Mouse (Mus musculus): Measurements from ENCODE around the gene Ppp1ca.

The Ppp1ca gene

DNA sequence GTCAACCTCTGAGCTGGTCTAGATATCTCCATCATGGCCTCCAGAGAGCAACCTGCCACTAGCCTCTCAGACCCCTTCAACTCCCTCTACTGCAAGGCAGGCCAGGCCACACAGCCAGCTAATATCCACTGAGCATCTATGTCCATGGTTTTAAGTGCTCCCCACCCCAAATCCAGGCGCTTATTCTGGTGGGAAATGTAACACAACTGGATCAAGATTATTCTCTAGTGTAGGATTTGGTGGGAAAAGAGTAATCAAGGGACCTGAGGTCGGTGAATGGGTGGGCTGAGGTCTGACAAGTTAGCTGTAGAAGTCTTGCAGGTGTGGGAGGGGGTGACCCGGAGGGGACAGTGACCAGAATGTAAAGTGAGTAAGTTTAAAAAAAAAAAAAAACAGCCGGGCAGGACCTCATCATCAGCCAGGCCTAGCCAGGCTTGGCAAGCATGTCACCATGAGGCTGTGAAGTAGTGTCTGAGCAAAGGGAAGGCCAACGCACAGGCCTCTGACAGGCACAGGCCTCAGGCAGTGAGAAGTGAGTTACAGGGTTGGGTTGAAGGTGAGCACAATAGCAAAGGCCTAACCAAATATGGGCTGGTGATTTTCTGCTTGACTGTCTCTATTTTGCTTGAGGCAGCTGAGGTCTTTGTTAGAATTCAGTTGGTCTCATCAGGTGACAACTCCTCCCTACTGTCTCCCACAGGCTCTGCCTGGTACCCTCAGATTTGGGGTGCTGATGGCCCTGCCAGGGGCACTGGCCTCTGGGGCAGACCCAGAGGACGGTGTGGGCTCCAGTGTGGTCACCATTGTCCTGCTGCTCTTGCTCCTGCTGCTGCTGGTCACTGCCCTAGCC lies 36.4 kb upstream of the Ppp1ca start:
- DNase-seq = peak; percentile 46

DNA sequence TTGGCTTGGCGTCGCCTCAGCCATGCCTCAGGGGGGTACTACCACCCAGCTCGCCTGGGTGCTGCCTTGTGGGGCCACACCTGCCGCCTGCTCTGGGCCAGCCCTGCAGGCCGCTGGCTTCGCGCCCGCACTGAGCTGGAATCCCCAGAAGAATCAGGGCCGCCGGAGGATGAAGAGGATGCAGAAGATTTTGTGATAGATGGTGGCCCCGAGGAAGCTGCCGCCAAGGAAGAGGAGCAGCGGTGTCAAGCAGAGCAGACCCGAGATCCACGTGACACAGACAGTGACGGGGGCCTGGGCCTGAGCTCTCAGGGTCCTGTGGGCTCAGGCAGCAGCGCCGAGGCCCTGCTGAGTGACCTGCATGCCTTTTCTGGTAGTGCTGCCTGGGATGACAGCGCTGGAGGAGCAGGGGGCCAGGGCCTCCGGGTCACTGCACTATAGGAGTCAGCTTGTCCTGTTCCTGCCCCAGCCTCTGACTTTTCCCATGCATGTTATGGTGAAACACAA lies 35.7 kb upstream of the Ppp1ca start:
- DNase-seq = no peak

DNA sequence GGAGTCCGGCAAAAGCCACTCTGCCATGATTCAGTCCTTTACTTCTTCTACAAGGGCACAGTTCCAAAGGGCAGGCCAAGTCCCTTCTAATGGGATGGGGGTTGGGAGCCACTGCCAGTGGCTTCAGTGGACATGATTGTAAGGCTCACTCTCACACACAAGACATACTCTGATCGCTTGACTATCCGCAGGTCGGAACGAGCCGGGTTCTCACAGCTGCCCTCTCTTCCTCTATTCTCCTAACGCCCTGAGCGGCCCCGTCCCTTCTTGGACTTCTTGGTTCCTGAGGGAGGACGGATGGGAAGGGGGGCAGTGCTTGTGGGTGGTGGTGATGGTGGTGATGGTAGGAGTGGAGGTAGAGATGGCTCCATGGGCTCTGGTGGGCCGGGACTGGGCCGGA lies 35.1 kb upstream of the Ppp1ca start:
- no peak for DNase-seq

DNA sequence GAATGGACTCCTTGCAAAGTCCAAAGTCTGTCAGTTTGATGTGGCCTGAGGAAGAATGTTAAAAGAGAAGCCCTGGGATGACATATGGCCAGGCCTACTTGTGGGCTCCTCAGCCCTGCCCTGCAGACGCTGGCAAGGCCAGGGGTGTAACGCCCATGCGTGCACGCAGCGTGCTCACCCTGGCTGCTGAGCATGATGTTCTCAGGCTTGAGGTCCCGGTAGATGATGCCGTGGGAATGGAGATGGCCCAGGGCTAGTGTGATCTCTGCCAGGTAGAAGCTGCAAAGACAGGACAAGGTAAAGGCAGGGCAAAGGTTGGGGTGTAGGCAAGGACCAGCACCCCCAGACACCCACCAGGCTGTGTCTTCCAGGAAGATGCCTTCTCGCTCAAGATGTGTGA lies 32.8 kb upstream of the Ppp1ca start:
- no peak for DNase-seq

DNA sequence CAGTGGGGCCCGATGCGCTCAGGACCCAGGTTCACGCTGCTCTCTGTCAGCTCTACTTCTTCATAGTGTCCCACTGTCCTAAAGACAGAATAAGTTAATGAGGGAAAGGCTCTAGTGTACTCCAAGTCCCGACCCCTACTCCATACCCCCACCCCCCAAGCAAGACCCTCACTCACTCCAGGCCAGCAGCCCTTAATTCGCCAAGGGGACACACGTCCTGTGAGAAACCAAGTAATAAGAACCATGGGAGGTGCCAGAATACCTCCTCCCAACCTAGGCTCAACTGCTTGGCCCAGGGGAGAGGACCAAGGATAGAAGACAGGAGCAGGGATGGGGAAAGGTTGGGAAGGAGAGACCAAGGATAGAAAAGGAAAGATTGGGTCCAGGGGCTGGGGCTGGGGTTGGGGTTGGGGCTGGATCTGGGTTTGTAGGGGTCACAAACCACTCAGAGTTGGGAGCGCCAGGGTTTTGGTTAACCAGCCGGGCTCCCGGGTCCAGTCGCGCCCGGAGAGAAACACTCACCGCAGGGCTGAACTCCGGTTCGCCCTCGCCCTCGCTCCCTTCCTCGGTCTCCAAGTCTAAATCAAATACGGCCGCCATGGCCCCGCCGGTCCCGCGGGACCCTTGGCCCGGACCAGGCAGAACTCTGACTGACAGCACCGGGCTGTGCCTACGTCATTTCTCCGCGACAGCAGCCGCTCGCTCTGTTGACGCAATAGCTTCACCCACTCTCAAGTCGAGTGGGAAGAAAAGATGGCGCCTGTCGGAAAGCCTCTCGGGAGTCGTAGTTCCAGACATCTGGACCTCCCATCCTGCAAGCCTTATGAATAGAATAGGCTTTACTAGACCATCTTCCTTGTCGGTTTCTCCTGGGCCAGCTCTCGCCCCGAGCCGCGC lies 29.0 kb upstream of the Ppp1ca start, which contains the start of gene Rps6kb2:
Gene Rps6kb2 (minus strand): TSS at position 709 of the 897 bp plus-strand sequence.
- peak; percentile 98 for DNase-seq

DNA sequence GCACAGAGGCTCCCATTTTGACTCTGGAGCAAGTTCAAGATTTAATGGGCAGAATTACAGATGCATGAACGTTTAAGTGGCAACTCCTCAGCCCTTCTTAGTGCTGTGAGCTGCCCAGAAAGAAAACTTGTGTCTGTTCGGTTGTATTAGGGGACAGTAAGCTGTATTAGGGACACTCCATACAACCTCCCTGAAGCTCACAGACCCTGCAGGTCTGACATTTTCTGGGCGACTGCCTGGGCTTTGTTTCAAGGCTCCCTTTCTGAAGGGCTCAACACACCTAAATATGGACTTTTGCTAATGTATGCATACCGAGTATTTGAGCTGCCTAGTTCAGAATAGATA lies 28.4 kb upstream of the Ppp1ca start:
- no peak for DNase-seq

DNA sequence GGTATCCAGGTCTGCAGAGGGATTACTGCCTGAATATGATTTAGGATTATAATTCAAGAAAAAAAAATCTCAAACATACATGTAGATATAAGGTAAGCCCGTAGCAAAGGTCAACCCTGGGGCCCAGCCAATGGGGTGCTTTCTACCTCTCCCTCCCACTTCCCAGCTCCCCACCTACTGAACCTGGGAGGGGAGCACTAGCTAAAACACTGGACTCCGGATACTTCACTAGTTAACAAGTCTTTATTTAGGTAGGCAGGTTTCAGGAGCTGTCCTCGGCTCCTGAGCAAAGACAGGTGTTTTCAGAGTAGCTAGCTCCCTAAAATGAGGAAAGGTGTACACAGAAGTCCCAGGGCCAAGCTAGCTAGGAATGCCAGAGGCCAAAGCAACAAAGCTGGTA lies 27.8 kb upstream of the Ppp1ca start:
- no peak for DNase-seq

DNA sequence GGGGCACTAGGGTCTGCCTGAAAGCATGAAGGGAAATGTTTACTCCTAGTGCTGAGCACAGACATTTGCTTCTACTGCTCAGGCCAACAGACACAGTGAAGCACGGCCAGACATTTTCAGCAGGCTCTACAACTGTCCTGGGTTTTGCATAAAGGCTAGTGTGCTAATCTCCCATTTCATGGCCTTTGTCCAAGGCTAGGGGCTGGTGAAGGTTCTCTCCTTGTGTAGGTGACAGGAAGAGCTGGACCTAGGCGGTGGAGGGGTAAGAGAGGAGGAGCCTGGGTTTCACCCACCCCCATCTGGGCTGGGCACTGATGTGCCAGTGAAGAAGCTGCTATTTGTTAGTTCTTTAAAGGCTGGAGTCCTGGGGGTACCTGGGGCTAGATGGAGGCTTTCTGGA lies 27.1 kb upstream of the Ppp1ca start:
- DNase-seq = no peak

DNA sequence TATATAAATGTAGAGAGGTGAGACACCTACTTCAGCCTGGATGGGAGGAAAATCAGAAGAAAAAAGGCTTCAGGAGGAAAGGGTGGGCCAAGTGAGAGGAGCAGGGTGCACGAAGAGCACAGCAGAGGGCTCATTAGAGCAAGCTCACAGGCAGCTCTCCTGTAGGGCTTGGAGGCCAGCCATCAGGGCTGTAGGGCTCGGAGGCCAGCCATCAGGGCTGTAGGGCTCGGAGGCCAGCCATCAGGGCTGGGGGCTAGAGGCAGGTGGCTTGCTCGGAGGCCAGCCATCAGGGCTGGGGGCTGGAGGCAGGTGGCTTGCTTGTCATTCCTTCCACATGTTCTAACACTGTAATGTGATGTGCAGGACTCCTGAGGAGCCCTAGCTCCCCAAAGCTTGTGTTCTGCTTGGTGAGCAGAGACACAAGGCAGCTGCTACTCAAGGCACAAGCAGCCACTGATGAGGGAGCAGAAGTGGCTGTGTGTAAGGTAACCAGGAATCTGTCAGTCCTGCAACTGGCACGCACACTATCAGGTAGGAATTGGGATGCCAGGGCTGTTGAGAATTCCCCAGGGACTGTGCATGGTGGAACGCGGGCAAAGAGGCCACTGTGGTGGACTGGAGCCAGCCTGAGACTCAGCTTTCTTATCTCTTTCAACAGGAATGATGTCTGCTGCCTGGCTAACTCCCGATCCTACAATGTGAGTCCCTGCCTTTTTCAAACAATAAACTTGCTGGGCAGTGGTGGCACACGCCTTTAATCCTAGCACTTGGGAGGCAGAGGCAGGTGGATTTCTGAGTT lies 25.0 kb upstream of the Ppp1ca start:
- DNase-seq = no peak

DNA sequence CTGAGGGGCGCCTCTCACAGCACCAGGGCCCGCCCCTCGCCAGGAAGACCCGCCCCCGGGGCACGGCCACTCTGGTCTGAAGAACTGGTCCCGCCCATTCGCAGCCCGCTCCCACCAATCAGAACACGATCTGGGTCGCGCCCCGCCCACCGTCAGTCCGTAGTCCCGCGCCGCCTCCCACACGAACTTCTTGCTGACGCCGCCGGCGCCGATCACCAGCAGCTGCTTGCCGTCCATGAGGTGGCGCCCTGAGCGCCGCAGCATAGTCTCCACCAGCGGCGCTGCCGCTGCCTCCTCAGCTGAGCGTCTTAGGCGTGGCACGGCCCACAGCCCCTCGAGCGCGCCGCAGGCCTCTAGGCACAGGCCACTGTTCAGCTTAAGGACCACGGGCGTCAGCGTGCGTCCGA lies 22.5 kb upstream of the Ppp1ca start:
- peak; percentile 99 for DNase-seq

DNA sequence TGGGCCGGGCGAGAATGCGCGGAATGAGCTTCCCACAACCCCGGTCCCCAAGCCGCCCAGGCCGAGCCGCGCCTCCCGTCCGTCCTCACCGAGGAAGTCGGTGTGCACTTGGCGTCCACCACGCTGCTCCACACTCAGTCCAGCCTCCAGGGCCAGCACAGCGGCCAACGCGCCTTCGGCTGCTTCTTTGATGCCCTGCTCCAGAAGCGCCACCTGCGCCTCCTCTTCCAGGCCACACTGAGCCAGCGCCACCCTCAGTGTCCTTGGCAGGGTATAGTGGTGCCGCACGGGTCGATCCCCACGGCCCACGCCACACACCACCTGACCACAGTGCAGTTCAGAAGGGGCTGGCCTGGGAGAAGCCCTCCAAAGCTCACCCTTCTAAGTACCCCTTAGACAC lies 22.1 kb upstream of the Ppp1ca start:
- no peak for DNase-seq

DNA sequence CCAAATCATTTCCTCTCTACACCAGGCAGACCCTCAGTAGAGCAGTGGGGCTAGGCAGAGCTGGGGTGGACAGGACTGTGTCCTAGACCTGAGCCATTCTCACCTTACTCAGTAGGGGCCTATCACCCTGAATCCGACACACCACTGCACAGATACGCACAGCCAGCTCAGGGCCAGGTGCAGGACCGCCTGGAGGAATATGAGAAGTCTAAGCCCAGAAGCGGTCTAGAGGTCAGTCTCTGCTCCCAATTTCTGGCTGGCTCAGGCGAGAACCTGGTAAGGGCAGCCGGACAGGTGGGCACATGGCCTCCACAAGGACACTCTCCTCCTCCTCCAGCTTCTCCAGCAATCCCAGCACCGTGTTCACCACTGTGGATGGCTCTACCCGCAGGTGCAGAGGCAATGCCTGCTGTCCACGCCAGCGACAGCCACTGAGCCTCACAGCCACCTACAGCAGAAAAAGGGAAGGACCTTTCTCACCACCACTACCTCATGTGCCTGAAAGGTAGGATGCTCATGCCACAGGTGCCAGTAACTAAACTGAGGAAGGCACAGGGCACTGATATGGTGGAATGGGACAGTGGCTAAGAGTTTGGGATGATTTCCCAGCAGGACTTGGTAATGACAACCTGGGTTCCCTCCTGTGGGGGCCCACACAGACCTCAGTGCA lies 21.0 kb upstream of the Ppp1ca start:
- DNase-seq = no peak

DNA sequence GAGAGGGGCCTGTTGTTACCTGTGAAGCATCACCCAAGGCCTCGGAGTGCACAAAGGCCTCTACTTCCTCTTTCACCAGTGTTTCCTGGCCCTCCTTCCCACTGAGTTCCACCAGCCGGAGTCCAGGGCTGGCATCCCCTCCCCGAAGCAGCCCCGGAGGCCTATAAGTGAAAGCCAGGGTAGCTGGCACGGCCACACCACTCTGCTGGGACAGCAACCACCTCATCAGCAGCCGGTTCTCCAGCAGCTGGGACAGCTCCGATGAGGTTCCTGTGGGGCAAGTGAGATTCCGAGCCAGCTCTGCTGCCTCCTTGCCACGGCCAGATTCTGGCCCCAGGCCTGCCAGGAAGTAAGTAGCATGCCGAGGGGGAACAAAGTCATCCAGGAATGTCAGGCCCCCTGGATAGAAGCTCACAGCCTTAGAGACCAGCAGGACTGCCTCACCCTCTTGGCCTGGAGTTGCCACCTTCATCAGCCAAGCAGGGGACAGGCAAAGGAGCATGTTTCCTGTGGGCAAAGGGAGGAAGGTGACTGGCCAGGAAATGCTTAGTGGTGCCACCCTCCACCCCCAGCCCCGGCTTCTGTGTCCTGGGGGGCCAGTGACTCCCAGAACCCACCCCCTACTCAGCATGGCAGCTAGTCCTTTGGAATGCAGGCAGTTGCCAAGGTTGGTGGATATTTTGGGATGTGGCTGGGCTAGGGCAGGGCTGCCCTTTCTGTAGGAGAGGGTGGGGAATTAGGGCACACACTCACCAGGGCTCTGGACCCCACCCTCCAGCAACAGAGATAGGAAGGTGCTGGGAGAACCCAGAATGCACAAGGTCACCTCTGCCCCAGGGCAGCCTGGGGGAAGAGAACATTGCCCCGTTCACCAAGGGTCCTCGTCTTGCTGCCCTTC lies 20.2 kb upstream of the Ppp1ca start:
- DNase-seq = no peak

DNA sequence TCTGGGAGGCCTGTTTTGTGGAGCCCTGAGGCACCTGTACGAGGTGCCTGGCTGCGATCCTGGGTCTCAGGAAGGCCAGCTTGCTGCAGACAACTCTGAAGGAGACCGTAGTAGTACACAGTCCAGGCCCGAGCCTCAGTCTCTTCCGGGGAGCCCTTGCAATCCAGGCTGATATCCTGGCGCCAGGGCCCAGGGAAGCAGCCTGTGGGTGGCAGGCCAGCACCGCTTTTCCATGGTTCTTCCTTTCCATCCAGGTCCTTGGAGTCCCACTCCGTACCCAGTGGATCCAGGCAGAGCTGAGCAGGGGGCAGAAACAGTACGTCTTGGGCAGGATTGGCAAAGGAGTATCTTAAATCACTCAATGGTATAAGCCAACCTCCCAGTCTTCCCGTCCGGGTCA lies 18.9 kb upstream of the Ppp1ca start:
- DNase-seq = no peak

DNA sequence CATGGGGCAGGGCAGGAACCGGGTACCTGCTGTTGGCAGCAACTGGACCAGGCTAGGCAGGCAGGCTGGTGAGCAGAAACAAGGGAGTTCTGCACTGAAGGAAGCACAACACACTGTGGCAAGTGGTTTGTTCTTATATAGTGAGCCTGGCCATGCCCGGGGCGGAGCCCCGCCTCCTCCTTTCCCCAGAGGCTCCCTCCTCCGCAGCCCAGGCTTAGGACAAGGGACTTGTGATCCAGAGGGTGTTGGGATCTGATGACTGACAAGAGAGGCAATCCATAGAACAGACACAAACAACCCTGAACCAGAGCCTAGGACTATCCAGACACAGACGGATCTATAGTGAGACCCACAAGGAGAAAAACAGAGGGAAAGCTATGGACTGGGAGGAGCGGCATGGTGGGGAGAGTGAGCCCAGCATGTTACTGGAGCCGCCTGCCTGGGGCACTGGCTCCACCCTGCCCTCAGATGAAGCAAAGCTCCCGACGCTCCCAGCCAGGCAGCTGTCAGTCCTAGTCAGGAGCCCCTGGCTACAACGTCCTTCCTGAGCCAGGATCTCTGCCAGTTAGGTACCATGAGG lies 16.4 kb upstream of the Ppp1ca start, which contains the start of gene Carns1:
Gene Carns1 (minus strand): TSS at position 112 of the 580 bp plus-strand sequence.
- DNase-seq = peak; percentile 64

DNA sequence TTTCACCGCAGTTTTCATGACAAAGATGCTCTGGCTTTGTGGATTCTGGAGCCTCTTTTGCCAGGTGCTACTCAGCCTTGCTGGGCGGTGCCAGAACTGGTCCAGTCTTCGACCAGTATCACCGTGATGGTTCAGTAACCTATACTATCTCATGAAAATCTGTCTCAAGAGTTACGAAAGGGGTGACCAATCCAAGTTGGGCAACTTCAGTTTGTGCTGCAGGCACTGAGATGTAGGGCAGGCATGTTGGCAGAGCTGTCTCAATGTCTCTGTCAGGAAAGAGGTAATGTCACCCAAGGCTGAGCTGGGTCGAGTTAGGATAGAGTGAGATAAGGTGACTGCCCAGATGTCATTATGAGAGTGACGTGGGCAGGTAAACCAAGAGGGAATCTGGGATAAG lies 11.5 kb upstream of the Ppp1ca start:
- DNase-seq = no peak

DNA sequence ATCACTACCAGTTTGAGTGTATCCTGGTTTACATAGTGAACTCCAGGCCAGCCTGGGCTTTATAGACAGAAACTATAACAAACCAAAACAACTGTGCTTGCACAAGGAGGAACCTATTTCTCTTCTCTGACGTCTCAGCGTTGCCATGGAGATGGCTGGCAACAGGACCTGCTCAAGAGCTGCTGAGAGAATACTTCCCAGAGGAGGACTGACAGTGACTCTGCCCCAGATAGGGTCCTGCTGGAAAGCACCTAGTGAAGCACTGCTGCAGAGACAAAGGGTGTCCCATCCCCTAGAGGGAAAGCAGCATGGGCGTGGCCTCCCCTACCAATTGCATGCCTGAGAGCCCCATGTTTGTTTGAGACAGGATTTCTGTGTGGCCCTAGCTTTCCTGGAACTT lies 10.0 kb upstream of the Ppp1ca start:
- DNase-seq = peak; percentile 71

DNA sequence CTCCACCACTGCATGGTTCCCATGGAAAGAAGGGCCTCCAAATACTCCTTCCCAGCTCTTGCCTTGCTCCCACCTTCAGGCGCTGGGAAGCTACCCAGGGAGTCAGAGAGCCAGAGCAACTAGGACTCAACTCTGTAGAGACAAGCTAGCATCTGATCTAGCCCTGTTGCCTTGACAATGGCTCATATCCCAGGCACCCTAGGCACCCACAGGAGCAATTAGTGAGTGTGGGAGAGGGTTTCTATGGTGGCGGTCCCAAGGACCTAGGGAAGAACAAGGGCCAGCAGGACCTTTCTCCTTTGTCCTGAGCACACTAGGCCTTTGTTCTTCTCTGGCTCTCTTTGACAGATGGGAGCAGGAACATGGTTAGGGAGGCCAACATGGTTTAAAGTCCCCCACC lies 8.2 kb upstream of the Ppp1ca start:
- peak; percentile 80 for DNase-seq

DNA sequence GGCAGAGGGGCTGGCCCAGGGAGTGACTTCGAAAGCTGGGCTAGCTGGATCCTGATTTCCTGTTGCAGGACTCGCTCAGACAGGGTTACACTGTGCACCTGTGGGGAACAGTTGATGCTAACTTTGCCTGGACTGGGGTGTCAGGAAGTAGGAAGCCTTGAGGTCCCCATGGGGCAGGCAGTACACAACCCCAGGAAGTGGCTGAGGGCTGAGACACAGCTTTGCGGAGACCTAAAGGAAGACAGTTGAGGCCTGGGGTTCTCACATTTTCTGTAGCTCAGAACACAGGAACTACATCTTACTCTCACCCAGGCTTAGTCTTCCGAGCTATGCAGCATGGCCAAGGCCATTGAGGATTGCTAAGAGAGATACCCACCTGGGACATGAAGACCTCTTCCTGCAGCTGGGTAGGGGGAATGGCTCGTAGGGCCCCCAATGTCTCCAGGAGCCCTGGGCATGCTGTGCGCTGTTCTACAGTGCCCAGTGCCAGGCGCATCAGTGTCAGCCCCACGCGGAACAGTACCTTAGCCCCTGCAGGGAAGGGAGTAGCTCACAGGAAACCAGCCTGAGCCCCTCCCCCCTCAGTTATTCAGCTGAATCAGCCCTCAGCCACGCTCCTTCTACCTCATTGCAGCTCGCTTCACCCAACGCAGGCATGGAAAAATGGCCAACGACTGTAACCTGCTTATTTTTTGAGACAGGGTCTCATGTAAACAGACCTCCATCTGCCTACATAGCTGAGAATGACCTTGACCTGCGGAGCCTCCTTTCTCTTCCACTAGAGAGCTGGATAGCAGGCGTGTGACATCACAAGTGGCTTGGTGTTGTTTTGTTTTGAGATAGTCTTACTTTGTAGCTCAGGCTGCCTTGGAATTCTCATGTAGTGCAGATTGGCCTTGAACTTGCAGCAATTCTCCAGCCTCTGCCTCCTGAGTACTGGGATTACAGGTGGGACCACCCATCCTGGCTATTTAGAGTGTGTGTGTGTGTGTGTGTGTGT lies 6.6 kb upstream of the Ppp1ca start:
- no peak for DNase-seq

DNA sequence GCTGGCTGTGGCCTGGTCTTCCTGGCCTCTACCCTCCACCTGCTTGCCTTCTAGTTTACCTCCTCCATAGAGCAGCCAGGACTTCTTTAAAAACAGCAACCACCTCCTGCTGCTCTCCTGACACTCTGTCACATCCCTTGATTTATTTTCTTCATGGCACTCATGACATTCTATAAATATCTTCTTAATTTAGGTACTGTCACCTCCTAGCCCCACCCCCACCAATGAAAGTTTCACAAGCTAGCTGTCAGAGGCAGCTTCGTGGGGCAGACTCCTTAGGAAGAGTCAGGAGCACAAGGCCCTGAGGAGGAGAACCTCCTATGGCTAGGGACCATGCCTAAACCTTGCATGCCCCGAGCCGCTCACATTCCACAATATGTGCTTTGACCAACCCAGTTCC lies 4.6 kb upstream of the Ppp1ca start:
- no peak for DNase-seq
